Mouse (Mus musculus) stomach, postnatal 0 days (tissue): ENCODE results near the gene Ppp4r3b.

ENCODE experiments used
- CTCF ChIP-seq: IDR thresholded peaks from 2 replicates; pipeline ENCODE4 v1.5.1; 2016; ENCODE audit warnings: antibody characterized with exemption, low read depth, mild to moderate bottlenecking, moderate library complexity
- EP300 ChIP-seq: optimal IDR thresholded peaks from 2 replicates; pipeline ENCODE3; 2016; ENCODE audit warnings: antibody characterized with exemption

DNA sequence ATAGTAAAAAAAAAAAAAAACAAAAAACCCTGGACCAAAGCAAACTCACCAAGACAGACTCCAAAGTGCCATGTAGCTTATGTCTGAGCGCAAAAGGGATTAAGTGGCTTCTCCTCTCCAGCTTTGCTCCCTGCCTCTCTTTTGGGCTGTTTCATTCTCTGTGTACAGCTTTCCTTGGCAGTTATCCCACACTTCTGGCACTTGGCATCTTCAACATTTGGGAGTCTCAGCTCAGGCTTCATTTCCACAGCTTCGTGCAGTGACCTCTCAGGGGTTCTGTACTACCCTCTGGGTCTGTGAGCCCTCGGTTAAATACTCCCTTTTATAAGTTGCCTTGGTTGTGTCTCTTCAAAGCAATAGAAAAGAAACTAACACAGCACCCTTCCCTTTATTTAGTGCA lies 8.0 kb downstream of the Ppp4r3b start:
- no peak for TF ChIP-seq CTCF
- TF ChIP-seq EP300 = no peak
